Mouse (Mus musculus) heart, adult 11 months (tissue): ENCODE measurements at regions not wholly inside any gene's neighbourhood (a gene's known extent, or its start where the extent isn't known, plus 50 kb on each side); places are given as distances from the start of the nearest gene placed in this dataset.
"Not testable (repeated sequence)": the region's sequence is repeated elsewhere in the genome, so short reads cannot be mapped to it uniquely, and the experiment has no call there.

Experiments
- DNase-seq: peaks from one replicate; pipeline ENCODE4 v3.0.0; 2022

GRCm38 (mm10) chr10:112521388-112521787 is 250.5 kb downstream of the Kcnc2 start:
- no peak for DNase-seq

DNA sequence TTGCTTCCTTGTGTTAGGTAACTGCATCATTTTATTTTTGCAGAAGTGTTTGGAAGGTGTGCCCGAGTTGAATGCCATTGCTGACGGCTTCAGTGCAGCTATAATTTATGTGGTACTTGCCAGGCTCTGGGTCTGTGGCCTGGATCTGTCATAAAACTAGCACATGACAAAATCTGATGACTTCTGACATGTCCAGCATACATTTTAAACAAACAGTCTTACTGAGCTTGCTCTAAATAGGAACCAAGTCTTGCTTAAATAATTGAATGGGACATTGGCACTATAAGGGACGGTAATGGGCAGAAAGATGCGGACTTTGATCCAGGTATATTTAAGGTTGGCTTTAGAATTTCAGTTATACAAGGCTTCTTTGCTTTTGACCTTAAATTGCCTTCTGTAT is 272.1 kb downstream of the Kcnc2 start:
- no peak for DNase-seq

DNA sequence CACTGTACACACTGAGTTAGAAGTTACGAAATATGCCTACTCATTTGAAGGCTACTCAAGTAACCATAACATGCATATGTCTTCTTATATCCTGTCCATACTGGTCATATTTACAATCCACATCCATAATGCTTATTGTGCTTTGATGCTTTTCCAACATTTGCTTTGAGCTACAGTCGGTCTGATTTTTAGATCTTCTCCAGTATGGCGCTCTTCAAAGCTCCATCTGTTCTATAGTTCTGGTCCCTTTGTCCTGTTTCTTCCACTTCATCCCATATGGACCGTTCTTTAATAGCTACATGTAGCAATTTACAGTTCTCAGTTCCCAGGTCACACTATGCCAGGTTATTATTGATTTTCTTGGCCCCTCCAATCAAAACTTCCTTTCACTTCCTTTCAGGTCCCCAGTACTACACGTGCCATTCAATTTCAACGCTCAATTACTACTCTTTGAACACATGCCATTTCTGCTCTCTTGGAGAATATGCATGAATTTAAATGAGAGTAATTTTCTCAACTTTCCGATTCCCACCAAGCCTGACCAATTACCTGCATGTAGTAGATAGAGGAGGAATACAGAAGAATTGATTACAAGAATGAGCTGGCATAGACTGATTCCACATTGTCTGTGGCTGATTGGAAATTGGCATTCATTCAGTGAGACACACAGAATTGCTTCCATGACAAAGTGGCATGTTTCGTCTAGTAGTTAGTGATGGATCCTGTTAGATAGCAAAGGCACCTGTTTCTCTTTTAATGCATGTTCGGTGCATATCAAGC is 301.0 kb downstream of the Kcnc2 start:
- DNase-seq: no peak

DNA sequence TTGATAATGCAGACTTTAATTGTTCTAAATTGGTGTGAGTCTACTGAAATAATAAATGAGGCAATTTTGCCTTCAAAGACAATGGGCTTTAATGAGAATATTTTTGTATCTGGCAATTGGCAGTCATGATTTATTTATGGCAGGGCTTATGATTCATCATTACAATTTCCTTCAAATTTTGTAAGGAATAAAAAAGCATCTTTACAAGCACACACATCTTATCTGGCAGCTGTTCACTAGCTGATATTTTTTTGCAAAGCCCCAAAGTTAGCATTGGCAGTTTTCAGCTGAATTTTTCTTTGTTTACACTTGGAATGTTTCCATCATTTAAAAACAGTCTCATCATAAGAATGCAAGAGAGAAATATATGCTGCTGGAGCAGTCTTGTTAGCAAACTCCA is 301.6 kb downstream of the Kcnc2 start:
- DNase-seq: no peak

DNA sequence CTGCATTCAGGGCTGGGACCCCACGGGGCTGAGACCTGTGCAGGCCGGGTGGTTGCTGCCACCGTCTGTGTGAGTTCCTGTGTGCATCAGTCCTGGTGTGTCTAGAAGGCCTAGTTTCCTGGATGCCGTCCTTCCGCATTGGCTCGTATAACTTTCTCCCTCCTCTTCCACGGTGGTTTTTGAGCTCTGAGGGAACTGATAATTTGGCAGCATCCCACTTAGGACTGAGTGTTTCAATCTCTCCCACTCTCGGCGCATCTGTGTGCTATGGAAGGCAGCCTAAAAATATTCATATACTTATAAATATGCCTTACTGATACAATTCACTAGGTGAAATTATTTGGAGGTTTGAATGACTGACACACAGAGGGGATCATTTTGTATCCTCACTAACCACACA is 314.0 kb downstream of the Kcnc2 start:
- no peak for DNase-seq

DNA sequence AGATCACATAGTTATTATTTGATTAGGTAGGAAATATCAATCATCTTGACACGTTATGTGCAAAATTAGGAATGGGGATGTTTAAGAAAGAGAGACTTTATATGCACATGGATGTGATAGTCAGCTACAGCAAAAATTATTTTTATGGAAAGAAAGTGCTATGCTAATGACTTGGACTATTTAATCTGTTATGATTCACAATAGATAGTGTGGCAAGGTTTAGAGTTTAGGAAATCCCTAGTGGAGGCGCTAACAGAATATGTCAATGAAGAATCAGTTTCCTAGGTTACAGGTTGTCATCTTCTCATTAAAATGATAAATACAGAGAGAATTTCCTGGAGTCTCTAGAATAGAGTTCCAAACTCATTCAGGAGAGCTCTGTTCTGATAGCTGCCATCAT is 323.4 kb downstream of the Kcnc2 start:
- DNase-seq: no peak

DNA sequence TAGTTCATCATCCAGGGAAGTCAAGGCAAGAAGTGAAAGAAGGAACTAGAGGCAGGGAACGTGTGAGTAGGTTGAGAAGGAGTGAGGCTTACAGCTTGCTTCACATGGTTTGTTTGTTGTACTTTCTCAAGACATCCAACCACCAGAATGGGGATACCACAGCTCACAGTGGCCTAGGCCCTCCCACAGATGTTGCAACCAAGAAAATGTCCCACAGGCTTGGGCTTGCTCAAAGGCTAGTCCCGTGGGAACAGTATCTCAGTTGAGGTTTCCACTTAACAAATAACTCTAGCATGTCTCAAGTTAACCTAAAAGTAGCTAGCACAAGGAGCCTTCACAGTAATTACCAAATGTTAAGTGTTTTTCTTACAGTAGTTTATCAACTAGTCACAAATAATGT is 323.2 kb downstream of the Atxn7l3b start:
- peak; percentile 85 for DNase-seq

DNA sequence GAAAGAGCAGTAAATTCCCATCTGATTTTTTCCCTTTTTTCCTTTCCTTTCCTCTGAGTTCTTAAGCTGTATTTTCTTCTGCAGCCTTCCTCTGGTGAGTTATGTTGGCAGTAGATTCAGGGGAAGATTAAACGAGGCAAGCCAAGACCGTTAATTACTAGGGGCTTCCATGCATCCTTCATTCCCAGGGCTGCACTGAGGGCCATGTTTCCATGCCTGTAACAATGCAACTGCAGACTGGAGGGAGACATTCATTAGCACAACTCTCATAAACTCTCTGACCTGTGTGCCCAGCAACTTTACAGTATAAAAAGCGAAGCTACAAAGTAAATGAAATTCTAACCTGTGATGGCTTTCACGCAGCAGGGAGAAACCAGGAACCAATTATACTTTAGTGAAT is 321.2 kb downstream of the Atxn7l3b start:
- no peak for DNase-seq

DNA sequence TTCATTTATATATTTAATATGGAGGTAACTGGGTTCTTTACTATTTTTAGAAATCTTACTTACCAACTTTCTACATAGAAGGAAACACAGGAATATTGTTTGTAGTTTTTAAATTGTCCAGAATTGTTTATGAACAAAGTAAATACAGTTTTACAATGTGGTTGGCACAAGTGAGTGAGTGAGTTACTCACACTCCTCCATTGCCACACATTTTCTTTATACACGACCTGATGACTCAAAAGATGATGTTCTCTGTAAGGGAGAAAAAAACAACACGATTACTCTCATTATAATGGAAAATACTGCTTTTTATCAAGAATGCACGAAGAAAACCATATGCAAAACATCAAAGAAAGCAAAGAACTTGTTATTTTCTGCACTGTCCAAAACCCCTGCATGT is 317.1 kb downstream of the Atxn7l3b start:
- no peak for DNase-seq

- no peak for DNase-seq
Measured at GRCm38 (mm10) chr10:112613751-112614150, 315.1 kb downstream of the Atxn7l3b start.

GRCm38 (mm10) chr10:112614226-112614625 is 314.6 kb downstream of the Atxn7l3b start:
- DNase-seq: no peak

DNA sequence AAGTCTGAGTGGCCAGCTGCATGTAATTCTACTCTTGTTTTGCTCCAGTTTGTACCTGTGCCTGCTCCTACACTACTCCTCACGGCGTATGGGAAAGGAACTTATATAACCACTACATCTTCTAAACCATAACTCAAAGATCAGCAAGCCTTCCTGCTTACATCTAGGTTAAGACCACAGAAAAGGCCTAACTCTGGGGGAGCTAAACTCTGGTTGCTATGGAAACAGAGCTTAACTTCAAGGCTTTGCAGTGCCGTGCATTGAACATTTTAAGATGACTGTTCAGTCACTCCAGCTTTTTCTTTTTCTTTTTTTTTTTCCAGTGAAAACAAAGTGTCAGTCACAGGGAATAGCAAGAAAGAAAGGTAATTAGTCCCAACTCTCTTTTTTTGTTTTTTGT is 309.1 kb downstream of the Atxn7l3b start:
- no peak for DNase-seq

DNA sequence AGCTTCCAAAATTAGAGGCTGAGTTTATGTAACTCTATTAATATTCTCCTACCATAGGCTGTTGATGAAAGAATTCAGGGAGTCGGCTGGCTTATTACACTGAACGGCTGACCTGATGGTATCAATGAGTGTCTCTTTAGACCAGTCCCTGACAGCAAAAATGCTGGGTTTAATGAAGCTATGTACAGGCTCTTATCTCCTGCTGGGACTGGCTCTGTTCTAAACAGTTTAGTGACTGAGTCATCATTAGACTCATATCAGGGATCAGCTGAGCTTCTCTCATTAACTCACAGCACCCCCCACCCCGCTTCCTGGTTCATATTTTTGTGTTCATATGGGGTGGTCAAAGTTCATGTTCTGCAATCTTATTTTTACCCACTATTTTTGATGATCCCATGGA is 299.0 kb downstream of the Atxn7l3b start:
- no peak for DNase-seq

- DNase-seq: no peak
Measured at GRCm38 (mm10) chr10:112635199-112635598, 293.6 kb downstream of the Atxn7l3b start.

DNA sequence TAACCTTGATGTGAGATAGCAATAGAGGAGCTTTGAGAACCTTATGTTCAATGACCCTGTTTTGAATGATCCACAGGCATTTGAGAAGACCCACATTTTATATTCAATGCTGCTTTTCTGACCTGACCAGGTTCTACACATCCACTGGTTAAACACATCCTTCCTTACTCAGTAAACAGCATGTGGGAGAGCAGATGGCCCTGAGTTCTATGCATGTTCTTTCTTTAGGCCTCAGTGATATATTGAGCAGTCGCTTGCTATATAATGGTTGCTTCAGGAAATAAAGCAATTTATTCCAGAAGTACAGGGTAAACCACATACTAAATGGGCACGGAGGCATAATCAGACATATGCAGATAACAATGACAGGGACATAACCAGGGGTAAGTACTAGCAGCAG is 292.2 kb downstream of the Atxn7l3b start:
- no peak for DNase-seq

DNA sequence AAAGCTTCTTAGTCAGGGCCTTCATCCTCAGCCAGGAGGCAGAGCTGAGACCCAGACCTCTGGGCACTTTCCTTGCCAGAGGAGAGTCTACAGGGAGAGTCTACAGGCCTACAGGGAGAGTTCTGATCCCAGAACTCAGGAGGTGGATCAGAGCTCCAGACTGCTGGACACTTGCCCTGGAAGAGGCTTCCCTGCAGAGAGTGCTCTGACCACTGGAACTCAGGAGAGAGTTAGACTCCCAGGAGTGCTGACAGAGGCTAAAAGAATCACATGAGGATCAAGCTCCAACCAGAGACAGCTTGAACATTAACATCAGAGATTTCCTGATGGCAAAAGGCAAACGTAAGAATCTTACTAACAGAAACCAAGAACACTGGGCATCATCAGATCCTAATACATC is 288.2 kb downstream of the Atxn7l3b start:
- not testable (repeated sequence) for DNase-seq

- no peak for DNase-seq
Measured at GRCm38 (mm10) chr10:112648986-112649385, 279.8 kb downstream of the Atxn7l3b start.
